Mouse (Mus musculus) R1 (cell line): Measurements from ENCODE around the gene Adgrf5.

Experiments used
- DNase-seq: peaks from one replicate; pipeline ENCODE4 v3.0.0-alpha.2; 2018; ENCODE audit warnings: low read depth, low spot score

The Adgrf5 gene

DNA sequence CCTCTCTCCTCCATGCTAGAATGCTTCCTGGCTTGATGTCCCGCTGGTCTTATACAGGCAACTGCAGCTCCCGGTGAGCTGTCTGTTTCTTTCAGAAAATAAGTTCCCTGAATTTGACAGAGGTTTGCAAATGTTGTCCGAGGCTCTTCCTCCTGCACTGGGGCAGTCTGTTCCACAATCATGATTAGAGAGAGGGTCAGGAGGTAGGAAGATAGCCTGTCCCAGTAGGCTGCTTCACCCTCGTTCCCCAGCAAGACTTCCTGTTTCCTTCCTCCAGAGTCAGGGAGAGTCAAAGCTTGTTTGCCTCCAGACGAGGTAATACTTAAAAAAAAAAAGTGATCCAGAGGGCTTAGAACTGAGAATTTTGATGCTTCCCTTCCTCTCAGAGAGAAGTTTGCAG, 16.3 kb downstream of the Adgrf5 start:
- DNase-seq, result no peak

DNA sequence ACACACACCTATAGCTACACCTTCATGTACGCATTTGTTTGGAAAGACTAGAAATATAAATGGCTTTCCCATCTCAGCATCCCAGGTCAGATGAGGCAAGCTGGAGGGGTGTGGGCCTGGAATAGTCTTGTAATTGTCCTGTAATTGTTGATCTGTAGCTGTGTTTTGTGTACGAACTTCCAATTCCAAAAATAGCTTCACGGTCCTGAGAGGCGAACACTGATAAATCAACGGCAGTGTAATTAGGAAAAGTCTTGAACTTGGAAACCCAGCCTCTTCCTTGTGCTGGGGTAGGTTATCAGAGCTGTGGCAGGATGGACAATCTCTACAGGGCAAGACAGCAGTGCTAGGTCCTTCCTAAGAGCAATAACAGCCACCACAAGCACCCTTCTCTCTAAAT, 18.5 kb downstream of the Adgrf5 start:
- DNase-seq, result no peak

DNA sequence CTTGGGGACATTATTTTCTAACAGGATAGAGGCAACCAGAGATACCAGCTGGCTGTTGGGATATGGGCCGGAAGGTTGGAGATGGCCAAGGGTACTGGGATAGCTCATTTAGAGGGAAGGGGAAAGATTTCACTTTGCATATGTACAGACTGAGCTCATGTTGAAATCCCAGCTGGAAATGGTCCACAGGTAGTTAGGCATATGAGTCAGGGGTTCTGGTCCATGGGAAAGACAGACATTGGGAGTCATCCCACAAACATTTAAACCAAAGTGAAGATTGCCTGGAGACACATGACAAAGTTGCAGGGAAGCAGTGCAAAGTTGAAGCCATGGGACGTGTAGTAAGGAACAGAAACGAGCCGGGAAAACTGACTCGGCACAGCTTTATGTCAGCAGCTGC, 26.1 kb downstream of the Adgrf5 start:
- no peak for DNase-seq

DNA sequence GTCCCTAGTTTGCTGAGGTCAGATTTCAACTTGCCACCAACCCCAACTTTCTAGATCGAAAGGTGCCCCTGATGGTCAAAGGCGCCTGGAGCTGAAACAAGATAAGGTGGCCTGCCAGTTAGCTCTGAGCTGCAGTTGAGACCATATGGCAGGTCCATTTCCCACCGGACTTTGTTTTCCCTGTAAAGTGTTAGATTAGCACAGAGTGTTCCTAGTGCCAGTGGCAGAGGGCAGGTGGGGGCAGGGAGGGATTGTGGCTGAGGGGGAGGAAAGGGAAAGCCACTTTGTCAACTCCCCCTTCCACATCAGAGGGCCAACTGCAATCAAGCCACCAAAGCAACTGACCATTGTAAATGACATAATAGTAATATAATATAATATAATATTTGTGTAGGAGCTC, 26.9 kb downstream of the Adgrf5 start:
- DNase-seq, result no peak

DNA sequence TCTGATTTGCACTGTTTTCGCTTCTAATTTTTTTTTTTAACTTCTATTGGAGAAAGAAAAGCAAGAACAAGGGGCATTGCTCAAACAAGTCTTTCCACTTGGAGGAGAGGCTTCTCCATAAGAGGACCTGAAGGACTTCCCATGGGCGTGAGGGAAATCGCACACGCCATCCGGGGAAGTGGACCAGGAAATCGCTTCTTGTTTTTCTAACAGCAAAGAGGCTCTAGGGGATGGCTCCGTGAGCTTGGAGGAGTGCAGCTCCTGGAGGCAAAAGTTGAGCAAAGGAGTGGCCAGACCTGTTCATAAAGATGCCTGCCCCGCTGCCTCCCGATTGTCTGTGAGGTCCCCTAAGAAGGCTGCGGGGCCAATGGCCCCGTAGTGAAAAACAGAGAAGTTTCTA, 29.0 kb downstream of the Adgrf5 start:
- no peak for DNase-seq

DNA sequence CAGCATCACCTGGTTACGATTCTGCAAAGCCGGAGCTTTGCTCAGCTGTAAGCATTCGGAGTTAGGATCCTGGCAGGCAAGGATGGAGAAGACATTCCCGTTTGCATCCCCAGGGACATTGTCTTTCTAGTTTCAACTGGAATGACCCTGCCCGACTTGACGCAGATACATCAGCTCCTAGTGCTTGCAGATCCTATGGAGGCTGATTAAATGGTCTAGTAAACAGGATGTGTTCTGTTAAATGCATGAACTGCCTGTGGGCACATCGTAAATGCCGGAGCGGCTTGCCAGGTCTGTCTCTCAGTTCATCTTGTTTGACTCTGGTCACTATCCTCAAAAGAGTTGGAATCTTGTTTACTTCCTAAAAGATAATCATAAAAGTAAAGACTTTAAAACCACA, 31.9 kb downstream of the Adgrf5 start:
- no peak for DNase-seq

DNA sequence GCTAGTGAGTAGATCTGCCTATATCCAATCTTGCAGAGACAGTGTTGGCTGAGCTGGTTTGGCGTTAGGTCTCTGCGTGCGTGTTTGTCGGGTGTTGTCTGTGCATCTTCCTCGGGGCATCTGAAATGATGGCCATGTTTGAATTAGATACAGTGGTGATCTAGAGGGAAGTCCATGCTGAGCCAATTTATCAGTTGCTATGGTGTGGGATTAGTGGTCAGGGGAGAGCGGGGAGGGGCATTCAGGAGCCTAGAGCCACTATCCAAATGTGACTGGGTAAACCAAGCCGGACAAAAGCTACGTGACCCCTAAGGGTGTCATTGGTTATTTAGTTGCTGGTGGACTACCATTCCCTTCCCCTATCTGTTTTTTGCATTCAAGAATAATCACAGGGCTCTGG, 33.4 kb downstream of the Adgrf5 start:
- DNase-seq, result no peak

DNA sequence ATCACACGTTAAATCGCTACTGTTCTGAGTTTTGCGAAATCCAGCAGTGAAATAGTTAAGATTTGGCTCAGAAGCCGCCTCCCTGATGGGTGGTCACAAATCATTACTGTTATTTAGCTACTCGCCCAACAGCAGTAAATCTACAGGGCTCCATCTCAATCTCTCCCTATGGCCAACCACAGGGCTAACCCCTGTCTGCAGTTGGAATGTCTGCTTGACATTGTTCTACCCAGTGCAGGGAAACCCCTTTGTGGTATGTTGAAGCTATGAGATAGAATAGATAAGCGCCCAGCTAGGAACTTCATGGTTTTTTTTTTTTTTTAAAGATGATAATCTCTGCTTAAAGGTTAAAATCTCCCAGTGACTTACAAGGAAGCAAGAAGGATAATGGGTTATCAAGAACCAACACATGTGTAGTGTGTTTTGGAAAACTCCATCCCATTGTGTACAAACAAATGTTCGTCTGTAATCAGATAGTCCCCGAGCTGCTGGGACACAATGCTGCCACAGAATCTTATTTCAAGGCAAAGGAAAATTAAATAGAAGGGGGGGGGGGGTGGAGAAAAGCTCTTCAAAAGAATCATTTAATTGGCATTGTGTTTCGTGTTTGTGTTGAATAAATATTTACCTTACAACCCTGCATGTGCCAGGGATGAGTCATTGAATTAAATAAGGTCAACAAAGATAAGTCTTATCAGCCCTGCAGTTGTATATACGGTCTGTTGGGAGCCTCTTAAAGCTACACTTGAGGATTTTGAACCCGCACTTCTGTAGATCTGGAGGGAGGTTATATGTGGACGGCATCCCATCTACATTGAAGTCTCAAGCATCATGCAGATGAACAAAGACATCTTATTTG, 35.4 kb downstream of the Adgrf5 start:
- no peak for DNase-seq

DNA sequence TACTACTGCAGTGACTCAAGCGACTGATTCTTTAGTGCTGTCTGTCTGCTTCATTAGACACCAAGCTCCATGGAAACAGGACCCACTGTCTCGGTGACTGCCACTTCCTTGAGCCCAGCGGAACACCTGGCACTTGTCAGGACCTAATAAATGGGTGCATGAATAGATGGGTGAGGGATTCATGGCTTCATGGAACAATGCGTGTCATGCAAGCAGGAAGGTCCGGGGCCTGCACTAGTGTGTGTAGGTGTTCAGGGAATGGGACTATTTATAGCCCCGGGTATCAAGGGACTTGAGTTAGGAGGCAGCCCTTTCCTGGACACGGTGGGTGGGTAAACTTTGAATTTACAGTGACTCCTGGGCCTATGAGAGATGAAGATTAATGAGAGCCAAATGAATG, 38.4 kb downstream of the Adgrf5 start:
- no peak for DNase-seq

DNA sequence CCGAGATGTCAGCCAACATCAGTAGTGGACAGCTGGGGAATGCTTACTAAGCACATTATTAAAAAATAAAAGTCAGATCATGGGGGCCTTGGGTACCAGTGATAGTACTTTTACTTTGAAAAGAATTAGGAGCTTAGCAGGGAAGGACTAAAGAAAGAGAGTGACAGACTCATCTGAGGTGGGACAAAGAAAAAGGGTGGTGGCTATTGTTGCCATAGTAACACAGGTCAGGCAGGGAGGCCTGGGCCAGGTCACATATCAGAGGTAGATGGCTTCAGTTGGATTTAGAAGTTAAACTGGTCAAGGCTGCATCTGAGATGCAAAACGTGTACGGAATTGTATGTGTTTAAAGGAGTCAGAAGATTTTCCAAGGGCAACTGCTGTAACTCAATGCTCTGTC, 38.9 kb downstream of the Adgrf5 start:
- DNase-seq, result peak; percentile 53

DNA sequence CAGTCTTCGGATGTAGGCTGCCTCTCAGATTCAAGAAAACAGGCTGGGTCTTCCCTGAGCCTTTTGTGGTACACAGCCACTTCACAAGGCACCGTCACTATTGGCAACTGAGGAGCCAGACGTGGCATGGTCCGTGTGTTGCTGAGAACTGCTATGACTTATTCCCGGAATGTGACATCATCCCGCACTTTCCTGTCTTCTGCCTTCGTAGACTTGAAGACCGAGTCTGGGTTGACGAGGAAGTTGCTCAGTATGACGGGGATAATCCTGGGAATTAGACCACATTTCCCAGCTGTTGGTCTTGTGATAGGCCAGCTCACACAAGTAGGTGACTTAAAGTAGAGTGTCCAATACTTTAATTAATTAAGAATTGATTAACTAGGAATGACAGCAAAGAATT, 40.2 kb downstream of the Adgrf5 start:
- DNase-seq, result peak; percentile 11

DNA sequence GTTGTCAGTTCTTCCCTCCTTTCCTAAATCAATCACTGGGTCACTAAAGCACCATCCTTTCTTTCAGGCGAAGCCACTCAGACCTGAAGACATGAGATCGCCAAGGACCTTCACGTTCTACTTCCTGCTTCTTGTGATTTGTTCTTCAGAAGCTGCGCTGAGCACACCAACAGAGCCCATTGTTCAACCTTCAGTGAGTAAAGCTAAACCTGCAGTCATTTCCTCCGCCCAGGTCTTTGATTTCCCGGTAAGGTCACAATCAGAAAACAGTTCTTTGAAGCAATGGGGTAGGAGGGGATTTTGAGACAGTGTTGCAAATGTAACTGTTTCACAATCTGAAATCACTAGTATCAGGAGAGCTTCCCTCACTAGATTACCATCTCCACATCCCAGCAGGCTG, 43.6 kb downstream of the Adgrf5 start:
- DNase-seq, result peak; percentile 13

DNA sequence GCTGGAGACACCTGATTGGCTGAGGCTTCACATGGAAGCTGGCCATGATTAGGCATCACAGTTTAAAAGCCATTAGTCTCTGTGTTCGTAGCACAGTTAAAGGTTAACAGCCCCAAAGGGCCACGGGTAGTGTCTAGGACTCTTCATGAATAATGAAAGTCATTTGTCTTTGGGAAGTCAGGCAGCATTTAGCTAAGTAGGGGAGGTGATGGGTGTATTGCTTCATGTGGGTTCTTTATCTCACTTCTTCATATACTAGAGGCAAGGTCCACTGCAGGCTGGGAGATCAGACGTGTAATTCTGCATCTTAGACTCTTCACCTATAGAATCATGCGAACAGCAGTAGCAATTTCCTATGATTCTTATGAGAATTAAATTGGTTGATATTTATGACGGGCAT, 44.2 kb downstream of the Adgrf5 start:
- DNase-seq, result no peak

DNA sequence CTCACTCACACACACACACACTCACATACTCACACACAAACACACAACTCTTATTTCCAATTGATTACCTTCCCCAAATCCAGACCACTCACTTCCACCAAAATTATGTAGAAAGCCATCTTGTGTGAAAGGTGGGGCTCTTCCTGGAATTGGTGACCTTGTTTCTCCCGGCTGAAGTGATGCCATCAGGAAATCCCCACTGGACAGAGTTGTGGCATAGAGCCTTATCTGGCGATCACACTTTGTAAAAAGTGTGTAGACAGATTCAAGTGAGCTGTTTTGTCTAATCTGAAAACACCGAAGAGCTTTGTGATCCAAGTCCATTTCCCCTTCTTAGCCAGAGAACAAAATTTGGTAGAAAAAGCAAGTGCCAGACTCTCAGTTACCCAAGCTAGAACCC, 46.1 kb downstream of the Adgrf5 start:
- DNase-seq, result no peak

DNA sequence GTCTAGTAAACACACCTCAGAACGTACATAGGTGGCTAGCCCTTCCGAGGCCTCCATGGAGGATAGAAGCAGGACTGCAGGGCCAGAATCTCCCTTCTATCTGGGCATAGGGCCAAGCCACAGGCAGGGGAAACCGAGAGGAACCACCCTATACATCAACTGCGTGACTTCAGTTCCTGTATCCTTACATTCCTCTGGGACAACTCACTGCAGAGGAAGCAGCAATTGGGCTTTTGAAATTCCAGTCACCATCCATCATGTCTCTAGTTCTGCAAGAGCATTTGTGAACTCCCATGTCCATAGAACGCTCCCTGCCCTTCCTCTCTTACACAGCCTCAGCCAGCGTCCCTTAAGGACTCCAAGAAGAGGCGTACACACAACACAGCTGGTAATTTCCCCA, 47.3 kb downstream of the Adgrf5 start:
- DNase-seq, result no peak

DNA sequence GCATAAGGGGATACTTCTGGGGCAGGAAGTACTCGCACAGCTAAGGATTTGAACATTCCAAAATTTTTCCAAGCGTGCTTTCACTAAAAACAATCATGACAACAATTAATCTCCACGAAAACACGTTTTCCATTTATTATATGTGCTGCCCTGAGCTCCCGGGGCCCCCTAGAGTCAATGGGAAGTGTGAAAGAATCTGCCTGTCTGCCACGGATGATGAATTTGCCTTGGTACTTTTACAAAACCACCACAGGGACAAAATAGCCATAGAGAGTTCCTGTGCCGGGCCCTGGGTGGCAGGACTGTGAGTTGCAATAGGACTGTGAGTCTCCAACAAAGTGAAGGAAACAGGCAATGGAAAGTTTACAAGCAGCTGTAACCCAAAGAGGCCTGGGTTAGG, 52.9 kb downstream of the Adgrf5 start:
- DNase-seq, result no peak

DNA sequence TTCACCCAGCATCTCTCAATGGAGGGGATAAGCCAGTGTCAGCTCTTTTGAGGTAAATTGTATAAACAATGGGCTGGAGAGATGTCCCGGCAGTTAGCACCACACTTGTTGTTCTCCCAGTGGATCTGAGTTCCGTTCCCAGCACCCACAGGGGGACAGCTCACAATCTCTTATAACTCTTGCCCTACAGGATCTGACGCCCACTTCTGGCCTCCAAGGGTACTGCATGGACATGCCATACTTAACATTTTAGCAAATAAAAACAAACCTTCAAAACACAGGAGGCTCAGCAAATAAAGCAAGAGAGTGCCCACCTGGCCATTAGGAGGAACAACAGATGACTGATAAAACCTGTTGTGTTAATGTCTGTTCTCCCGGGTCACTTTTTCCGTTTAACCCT, 59.0 kb downstream of the Adgrf5 start:
- peak; percentile 58 for DNase-seq

DNA sequence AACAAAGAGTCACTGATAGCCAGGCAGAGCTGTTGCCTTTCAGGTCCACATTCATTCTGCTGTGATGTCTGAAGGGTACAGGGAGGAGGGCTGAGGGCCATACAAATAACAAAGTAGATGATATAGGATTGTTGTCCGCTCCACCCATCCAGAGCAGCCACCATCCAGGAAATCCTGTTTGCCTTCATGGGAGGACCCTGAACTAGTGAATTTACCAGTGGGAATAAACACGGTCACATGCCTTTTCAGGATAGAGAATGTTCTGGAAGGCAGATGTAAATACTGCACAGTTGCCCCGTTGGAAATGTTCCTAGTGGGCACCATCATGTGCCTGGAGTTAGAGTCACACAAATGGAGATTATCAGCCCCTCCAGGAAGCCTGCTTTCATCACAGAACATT, 60.1 kb downstream of the Adgrf5 start:
- no peak for DNase-seq

DNA sequence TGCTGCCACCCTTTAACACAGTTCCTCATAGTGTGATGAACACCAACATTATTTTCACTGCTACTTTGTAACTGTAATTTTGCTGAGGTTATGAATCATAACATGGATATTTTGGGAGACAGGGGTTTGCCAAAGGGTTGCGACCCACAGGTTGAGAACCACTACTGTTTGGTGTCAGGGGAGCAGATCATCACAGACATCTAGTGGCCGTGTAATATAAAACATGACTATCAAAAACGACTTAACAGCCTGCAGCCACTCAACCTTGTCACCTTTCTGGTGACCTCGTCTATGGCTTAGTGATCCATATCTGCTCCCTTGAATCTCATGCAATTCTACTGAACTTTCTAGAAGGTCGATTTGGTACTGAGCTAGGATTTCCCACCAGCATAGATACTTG, 63.7 kb downstream of the Adgrf5 start:
- no peak for DNase-seq

DNA sequence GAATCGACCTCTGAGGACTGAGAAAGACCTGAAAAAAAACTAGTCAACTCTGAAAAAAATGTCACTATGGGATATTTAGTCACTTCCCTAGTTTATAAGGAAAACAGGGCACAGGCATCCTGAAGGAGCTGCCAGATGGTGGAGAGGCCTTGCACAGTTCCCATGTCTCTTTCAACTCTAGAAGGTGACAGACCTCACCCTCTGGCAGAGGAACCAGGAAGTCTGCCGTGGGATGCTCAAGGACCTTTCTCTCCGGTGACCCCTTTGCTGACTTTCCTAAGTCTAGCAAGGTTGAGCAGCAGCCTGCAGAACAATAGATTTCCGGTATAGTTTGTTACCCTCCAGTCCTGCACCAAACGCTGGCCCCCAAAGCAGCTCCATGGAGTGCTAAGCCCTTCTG, 71.4 kb downstream of the Adgrf5 start:
- no peak for DNase-seq

DNA sequence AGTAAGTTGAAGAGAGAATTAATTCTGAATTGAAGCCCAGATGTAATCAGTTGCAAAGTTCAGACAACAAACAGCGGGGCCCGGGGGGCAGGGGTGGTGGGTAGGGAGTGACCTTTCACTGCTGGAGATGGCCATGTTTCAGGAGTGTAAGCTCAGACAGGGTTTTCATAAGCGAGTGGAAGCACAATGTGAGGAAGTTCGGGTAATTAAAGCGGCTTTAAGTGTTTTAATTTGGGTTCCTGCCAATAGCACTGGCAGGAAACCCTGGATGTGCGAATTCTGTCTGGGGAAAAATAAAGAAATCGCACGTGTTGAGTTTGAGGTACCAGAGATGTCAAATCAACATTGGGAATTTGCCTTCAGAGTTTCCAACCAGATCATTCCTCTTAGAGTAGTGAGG, 74.2 kb downstream of the Adgrf5 start:
- no peak for DNase-seq

DNA sequence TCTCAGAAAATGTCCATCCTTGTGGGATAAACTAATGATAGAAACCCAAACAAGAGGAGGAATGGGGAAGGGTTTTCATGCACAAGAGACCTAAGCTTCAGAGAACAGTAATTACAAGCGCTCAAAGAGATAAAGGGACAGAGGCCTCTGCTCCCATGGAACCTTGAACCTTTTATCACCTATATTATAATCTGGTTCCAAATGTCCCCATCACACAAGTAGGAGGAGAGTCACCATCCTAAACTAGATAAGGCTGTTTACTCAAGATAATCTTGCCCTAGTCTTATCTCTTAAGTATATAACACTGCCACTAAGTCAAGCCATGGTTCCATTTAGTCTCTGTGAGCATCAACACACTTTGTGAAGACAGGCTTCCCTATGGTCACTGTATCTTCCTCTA, 91.0 kb downstream of the Adgrf5 start:
- no peak for DNase-seq

DNA sequence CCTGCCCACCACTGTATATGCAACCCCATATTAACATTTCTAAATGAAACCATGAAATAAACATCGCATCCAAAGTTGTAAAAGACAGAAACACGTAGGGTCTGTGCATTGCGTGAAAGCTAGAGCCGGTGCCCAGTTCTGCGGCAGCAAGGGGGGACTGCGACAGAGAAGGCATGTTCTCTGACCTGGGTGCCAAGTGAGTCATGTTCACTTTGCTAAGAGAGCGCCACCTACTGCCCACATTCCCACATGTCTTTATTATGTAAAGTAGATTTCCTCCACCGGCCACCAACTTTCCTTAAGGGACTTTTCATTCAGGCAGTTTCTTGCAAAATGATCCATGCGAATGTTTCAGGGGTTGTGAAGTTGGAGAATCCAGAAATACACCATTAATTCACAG, 98.3 kb downstream of the Adgrf5 start:
- peak; percentile 73 for DNase-seq

DNA sequence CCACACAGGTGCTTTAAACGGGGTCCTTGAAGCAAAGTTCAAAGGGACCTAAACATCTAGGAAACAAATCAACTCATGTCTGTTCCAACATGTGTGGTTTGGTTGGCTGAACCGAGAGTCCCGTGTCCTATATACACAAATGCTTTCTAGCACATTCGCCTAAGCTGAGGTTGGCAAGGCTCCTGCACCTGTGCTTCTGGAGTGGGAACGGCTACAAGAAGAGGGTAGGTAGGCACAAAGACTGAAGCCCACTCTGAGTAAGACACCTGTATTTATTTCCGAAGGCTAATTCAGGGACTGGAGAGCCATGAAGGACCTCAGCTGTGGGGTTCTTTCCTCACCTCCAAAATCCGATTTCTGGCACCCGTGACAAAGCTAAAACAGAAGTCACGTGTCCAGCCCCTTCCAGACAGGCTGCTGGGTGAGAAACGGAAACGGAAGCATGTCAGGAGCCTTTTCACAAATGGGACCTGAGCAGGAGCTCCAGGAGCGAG, 99.5 kb downstream of the Adgrf5 start:
- DNase-seq, result peak; percentile 8
